Mouse (Mus musculus): ENCODE results near the gene Gpd2.

DNA sequence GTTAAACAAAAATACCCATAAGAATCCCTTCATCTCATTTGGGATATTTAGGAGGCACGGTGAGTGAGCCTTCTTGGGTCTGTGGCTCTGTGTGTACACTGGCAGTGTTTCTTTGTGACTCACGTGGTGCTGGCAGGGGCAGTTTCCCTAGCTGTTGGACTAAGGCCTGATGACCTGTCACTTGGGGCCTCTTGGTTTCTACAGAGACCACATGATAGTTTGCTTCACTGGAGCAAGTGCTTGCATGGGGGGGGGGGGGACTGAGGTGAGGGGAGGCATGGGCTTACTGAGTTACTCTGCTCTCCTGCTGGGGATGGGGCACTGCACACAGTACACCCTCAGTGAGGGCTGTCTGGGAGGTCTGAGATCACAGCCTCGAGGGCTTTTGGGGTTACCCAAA is 64.1 kb downstream of the Gpd2 start:
- TF ChIP-seq ZC3H11A (IDR thresholded peaks at IDR 0.05; ENCODE audit: borderline replicate concordance, low read depth, low read length): no peak
- TF ChIP-seq CHD2 (IDR thresholded peaks at IDR 0.05; ENCODE audit: low read depth, low read length): no peak
- TF ChIP-seq ZNF384 (IDR thresholded peaks at IDR 0.05; ENCODE audit: low read depth, low read length): no peak

All from ES-E14 (cell line).